In the genomic region with DNA sequence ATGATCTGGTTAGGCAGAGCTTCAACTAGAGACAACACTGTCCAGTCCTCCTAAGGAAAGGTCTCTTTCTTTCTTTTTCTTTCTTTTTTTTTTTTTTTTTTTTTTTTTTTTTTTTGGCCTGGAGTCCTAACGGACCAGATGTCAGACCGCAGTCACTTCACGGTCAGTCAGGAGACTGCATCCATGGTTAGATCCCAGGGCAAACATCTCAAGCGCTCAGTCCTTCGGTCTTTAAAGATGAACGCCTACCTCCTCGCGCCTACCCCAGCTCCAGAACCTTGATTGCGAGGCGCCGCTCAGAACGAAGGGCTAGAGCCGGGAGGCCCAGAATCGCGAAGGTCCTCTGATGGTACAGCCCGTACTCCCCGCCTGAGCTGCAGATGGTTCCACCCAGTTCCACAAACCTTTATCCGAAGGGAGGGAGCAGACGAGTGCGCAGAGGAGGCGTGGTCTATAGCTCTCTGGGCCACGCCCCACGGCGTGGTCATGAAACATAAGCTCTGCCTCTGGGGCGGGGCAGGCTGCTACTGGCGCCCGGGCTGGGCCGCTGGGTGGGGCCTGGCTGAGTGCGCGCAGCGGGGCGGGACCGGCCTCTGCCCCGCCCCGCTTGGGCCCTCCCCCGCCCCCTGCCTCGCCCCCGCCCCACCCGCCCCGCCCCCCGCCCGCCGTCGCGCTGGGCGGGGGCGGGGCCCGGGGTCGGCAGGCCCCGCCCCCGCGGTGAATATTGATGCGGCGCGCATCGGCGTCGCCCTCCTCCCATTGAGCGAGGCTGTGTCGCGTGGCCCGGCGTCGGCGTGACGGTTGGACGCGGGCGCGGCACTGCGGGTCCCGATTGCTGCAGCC, we compare ENCODE assay signal across 8 mouse cellular contexts. TPM values are rescaled to one million over a fixed set of nuclear protein-coding genes. Genes with fewer than 3 reads are reported as not detected.
DNase-seq lines count a peak whose midpoint lies in the region; ATAC-seq lines count a peak whose summit lies in the region.

A gene (plus strand): TSS at position 720 of the 843 bp plus-strand sequence.

- H3K4me2 ChIP-seq in hindbrain, embryonic 11.5 days (replicated peaks; ENCODE audit: low read depth, low read length): peak within 1 kb of the TSS; percentile 73

- peak; percentile 94 for ATAC-seq in hindbrain, embryonic 11.5 days (ENCODE audit: low FRiP score)

- no peaks in the 10 kb centered on the region for H3K36me3 ChIP-seq in hindbrain, embryonic 11.5 days (ENCODE audit: control insufficient read depth, insufficient read depth, low read length)

- H3K27me3 ChIP-seq in hindbrain, embryonic 11.5 days (ENCODE audit: control insufficient read depth, insufficient read depth, low read length): no peaks in the 10 kb centered on the region

- H3K27ac ChIP-seq in hindbrain, embryonic 11.5 days (ENCODE audit: low read depth, low read length): peak within 1 kb of the TSS; percentile 98

- H3K4me1 ChIP-seq in hindbrain, embryonic 11.5 days (replicated peaks; ENCODE audit: control insufficient read depth, insufficient read depth, low read length): peaks cover 5% of the 10 kb centered on the region

- peak within 1 kb of the TSS; percentile 83 for H3K4me3 ChIP-seq in hindbrain, embryonic 11.5 days (ENCODE audit: low read depth, low read length)

- no peaks in the 10 kb centered on the region for H3K9me3 ChIP-seq in hindbrain, embryonic 11.5 days (ENCODE audit: control insufficient read depth, low read length)

- H3K9ac ChIP-seq in hindbrain, embryonic 11.5 days (ENCODE audit: low read depth, low read length): peak within 1 kb of the TSS; percentile 88

- WGBS in hindbrain, embryonic 11.5 days: 0% methylated on average over 49 of the region's 72 CpGs

- DNase-seq in Muller cell, postnatal 12 days (ENCODE audit: inconsistent ontology term): peak; percentile 99
- peak; percentile 99 for DNase-seq in cerebellum, adult 9-11 months
- peak; percentile 98 to 100 for DNase-seq in frontal cortex, adult 2 months (ENCODE audit: extremely low spot score in 1 of 2, low spot score in 1 of 2)
- peak; percentile 100 for DNase-seq in hindbrain, embryonic 11.5 days (ENCODE audit: low spot score)
- DNase-seq in layer of hippocampus, postnatal 10 days (ENCODE audit: low spot score in 2 of 2): peak; percentile 97 to 98
- DNase-seq in lung, postnatal 10 days: peak; percentile 99
- DNase-seq in ovary, postnatal 36 days (ENCODE audit: low spot score): peak; percentile 99
- peak; percentile 99 for DNase-seq in thymus, postnatal 25 days

RNA-seq across cellular contexts. Expression of the gene that starts here (rescaled TPM):
- polyA plus RNA-seq in frontal cortex, adult 2 months (2012; rRNA removed): 27.2 and 31.0 TPM in 2 replicates
- polyA plus RNA-seq in hindbrain, embryonic 11.5 days (2014; fragmentation: Nextera tagmentation; extraction: Ambion mirVana): 29.0 and 36.1 TPM in 2 replicates
- 10 to 100 TPM; 16.4 to 17.5 TPM for total RNA-seq in layer of hippocampus, postnatal 10 days (2021)

Comparison
In these comparisons a context has a peak if more than half of its experiments do, and no peak if none do; other contexts are left out.
1. Peak in every context shown above with its lines: DNase-seq, ATAC-seq, H3K4me3 ChIP-seq and H3K27ac ChIP-seq.